Mouse (Mus musculus) stomach, embryonic 16.5 days (tissue): ENCODE measurements around the gene Lmnb2. TPM values are rescaled to one million over a fixed set of nuclear protein-coding genes. Genes with fewer than 3 reads are reported as not detected.

Experiments used
- ATAC-seq: fragments of 200-750 bp; cut with Nextera tagmentation; 2 replicates; pipeline ENCODE4 v1.8.0; 2017; ENCODE audit warnings: moderate number of reproducible peaks, moderate TSS enrichment; ENCODE audit not compliant: insufficient read depth, low FRiP score
- H3K27ac ChIP-seq: fragments of 300-500 bp; sonication (generic); 2 replicates; pipeline ENCODE4 v1.5.1; 2014; ENCODE audit warnings: low read length
- H3K27me3 ChIP-seq: fragments of 300-500 bp; sonication (generic); 2 replicates; pipeline ENCODE4 v1.6.1; 2014; ENCODE audit warnings: low read length, control low read depth, mixed read lengths; ENCODE audit not compliant: control insufficient read depth, insufficient read depth
- H3K36me3 ChIP-seq: fragments of 300-500 bp; sonication (generic); 2 replicates; pipeline ENCODE4 v1.6.1; 2014; ENCODE audit warnings: low read length; ENCODE audit not compliant: control insufficient read depth, insufficient read depth
- H3K4me1 ChIP-seq: fragments of 300-500 bp; sonication (generic); 2 replicates; pipeline ENCODE4 v1.6.1; 2014; ENCODE audit warnings: low read length, control low read depth, mixed read lengths; ENCODE audit not compliant: control insufficient read depth, insufficient read depth
- H3K4me2 ChIP-seq: fragments of 300-500 bp; sonication (generic); 2 replicates; pipeline ENCODE4 v1.6.1; 2014; ENCODE audit warnings: low read depth, low read length, mixed read lengths
- H3K4me3 ChIP-seq: fragments of 300-500 bp; sonication (generic); replicated peaks from 2 replicates; pipeline ENCODE4 v1.5.1; 2014; ENCODE audit warnings: mild to moderate bottlenecking, low read length
- H3K9ac ChIP-seq: fragments of 300-500 bp; sonication (generic); 2 replicates; pipeline ENCODE4 v1.6.1; 2014; ENCODE audit warnings: low read length
- H3K9me3 ChIP-seq: fragments of 300-500 bp; sonication (generic); replicated peaks from 2 replicates; pipeline ENCODE4 v1.6.1; 2016; ENCODE audit warnings: low read length, control low read depth; ENCODE audit not compliant: control insufficient read depth
- WGBS: fragments of 180-500 bp; shearing (Covaris S2); extraction: QIAGEN DNeasy Blood & Tissue Kit; methylation state at CpG from one replicate; pipeline ENCODE4 v1.1.7; 2014; 5-methylcytosine and 5-hydroxymethylcytosine counted together
- polyA plus RNA-seq: library from polyadenylated mRNA; unstranded; fragments of >200 nt; fragmentation: Nextera tagmentation; extraction: Ambion mirVana; gene quantifications from 2 replicates; pipeline ENCODE4 v1.2.1, GENCODE M21; 2015

The Lmnb2 gene
- polyA plus RNA-seq, 1 experiment from 2014 or later = 43.9 TPM

- 95% methylated on average over 4 of the region's 4 CpGs for WGBS
- H3K9me3 ChIP-seq = no peaks in the 10 kb centered on the region
- peaks cover 9% of the 10 kb centered on the region for H3K4me1 ChIP-seq
- H3K9ac ChIP-seq = no peak overlapping the region
- H3K4me2 ChIP-seq = no peak overlapping the region
- no peak overlapping the region for H3K27ac ChIP-seq
- H3K36me3 ChIP-seq = no peaks in the 10 kb centered on the region
- no peak for ATAC-seq
- H3K27me3 ChIP-seq = no peaks in the 10 kb centered on the region
- no peak overlapping the region for H3K4me3 ChIP-seq
Measured at GRCm38 (mm10) chr10:80911354-80911753, 6.7 kb downstream of the Lmnb2 start.

- ATAC-seq = no peak
- H3K9me3 ChIP-seq = no peaks in the 10 kb centered on the region
- no peak overlapping the region for H3K27ac ChIP-seq
- no peaks in the 10 kb centered on the region; the same call in 1 of the 2 replicates for H3K36me3 ChIP-seq
- peaks cover 7% of the 10 kb centered on the region; the same call in 1 of the 2 replicates for H3K4me1 ChIP-seq
- H3K9ac ChIP-seq = no peak overlapping the region
- H3K27me3 ChIP-seq = no peaks in the 10 kb centered on the region
- no peak overlapping the region for H3K4me2 ChIP-seq
- no peak overlapping the region for H3K4me3 ChIP-seq
- WGBS = 93% methylated on average over 22 of the region's 22 CpGs
Measured at GRCm38 (mm10) chr10:80909375-80910162, 8.5 kb downstream of the Lmnb2 start.

- 86% methylated on average over 11 of the region's 11 CpGs for WGBS
- no peaks in the 10 kb centered on the region for H3K9me3 ChIP-seq
- no peak for ATAC-seq
- H3K36me3 ChIP-seq = peaks cover 2% of the 10 kb centered on the region
- H3K27ac ChIP-seq = no peak overlapping the region
- H3K27me3 ChIP-seq = no peaks in the 10 kb centered on the region
- peaks cover 8% of the 10 kb centered on the region for H3K4me1 ChIP-seq
- H3K4me2 ChIP-seq = no peak overlapping the region
- no peak overlapping the region for H3K4me3 ChIP-seq
- H3K9ac ChIP-seq = no peak overlapping the region
Measured at GRCm38 (mm10) chr10:80904709-80905108, 13.3 kb downstream of the Lmnb2 start.

- ATAC-seq = no peak
- Histone ChIP-seq H3K4me1 (peaks cover 13% of the 10 kb centered on the region), H3K9me3 (no peaks in the 10 kb centered on the region), H3K27me3 (no peaks in the 10 kb centered on the region), H3K4me3 (no peak overlapping the region), H3K4me2 (no peak overlapping the region), H3K27ac (no peak overlapping the region), H3K9ac (no peak overlapping the region), H3K36me3 (peaks cover 2% of the 10 kb centered on the region)
- WGBS = 83% methylated on average over 28 of the region's 28 CpGs
Measured at GRCm38 (mm10) chr10:80904004-80904693, 13.9 kb downstream of the Lmnb2 start.

GRCm38 (mm10) chr10:80903282-80903681, 14.8 kb downstream of the Lmnb2 start:
- ATAC-seq = no peak
- no peaks in the 10 kb centered on the region for H3K9me3 ChIP-seq
- H3K9ac ChIP-seq = no peak overlapping the region
- H3K4me2 ChIP-seq = no peak overlapping the region
- H3K36me3 ChIP-seq = peaks cover 2% of the 10 kb centered on the region
- no peak overlapping the region for H3K27ac ChIP-seq
- H3K27me3 ChIP-seq = no peaks in the 10 kb centered on the region
- 91% methylated on average over 10 of the region's 10 CpGs for WGBS
- H3K4me3 ChIP-seq = no peak overlapping the region
- H3K4me1 ChIP-seq = peaks cover 17% of the 10 kb centered on the region

GRCm38 (mm10) chr10:80902273-80902940, 15.6 kb downstream of the Lmnb2 start:
- ATAC-seq = no peak
- peaks cover 17% of the 10 kb centered on the region for H3K4me1 ChIP-seq
- no peak overlapping the region; the same call in 1 of the 2 replicates for H3K9ac ChIP-seq
- H3K27ac ChIP-seq = no peak overlapping the region
- H3K4me2 ChIP-seq = no peak overlapping the region
- no peaks in the 10 kb centered on the region for H3K9me3 ChIP-seq
- H3K36me3 ChIP-seq = peaks cover 2% of the 10 kb centered on the region
- no peak overlapping the region for H3K4me3 ChIP-seq
- WGBS = 90% methylated on average over 9 of the region's 9 CpGs
- no peaks in the 10 kb centered on the region for H3K27me3 ChIP-seq

GRCm38 (mm10) chr10:80901409-80902272, 16.4 kb downstream of the Lmnb2 start:
- H3K4me3 ChIP-seq = 0 out of 2 replicates have a peak overlapping the region, but pooled peaks have one; percentile 17
- H3K4me2 ChIP-seq = peak overlapping the region; percentile 47
- 82% methylated on average over 19 of the region's 19 CpGs for WGBS
- peaks cover 17% of the 10 kb centered on the region for H3K4me1 ChIP-seq
- H3K9ac ChIP-seq = peak overlapping the region; percentile 53
- H3K27ac ChIP-seq = peak overlapping the region; percentile 43
- no peak for ATAC-seq
- no peaks in the 10 kb centered on the region for H3K27me3 ChIP-seq
- H3K9me3 ChIP-seq = no peaks in the 10 kb centered on the region
- peaks cover 2% of the 10 kb centered on the region for H3K36me3 ChIP-seq

- peak; percentile 97 for ATAC-seq
- H3K27me3 ChIP-seq = no peaks in the 10 kb centered on the region
- H3K4me3 ChIP-seq = peak within 1 kb of the TSS; percentile 80
- under 1% methylated on average over 72 of the region's 72 CpGs for WGBS
- H3K9me3 ChIP-seq = no peaks in the 10 kb centered on the region
- peak within 1 kb of the TSS; percentile 53 for H3K27ac ChIP-seq
- peak within 1 kb of the TSS; percentile 92 for H3K4me2 ChIP-seq
- H3K36me3 ChIP-seq = peaks cover 2% of the 10 kb centered on the region
- peaks cover 17% of the 10 kb centered on the region for H3K4me1 ChIP-seq
- H3K9ac ChIP-seq = peak within 1 kb of the TSS; percentile 88
Measured at GRCm38 (mm10) chr10:80900318-80901247, 17.5 kb downstream of the Lmnb2 start, which contains the start of gene Timm13. TSS of gene Timm13 (minus strand) at chr10:80900969.
